Mouse (Mus musculus): ENCODE results near the gene Prss57. TPM values are rescaled to one million over a fixed set of nuclear protein-coding genes. Genes with fewer than 3 reads are reported as not detected.

Gene Prss57
- total and polyA plus RNA-seq, 3 experiments, result 0.50 to 0.70 TPM; not detected in 1

GRCm38 (mm10) chr10:79832786-79833181 is 42.0 kb upstream of the Prss57 start:
- Histone ChIP-seq H3K4me3 (ENCODE audit: control insufficient read depth in 1 of 2, insufficient read depth in 1 of 2, low read depth in 2 of 2, low read length in 2 of 2) (no peak overlapping the region), H3K27ac (ENCODE audit: control insufficient read depth, low read depth, low read length) (no peak overlapping the region), H3K4me1 (ENCODE audit: control insufficient read depth in 1 of 2, insufficient read depth in 2 of 2, low read length in 2 of 2) (peaks cover 3 to 9% of the 10 kb centered on the region in 2 experiments), H3K9me3 (replicated peaks; ENCODE audit: insufficient read depth, low read length) (no peaks in the 10 kb centered on the region), H3K27me3 (ENCODE audit: control insufficient read depth in 1 of 2, insufficient read depth in 2 of 2, low read length in 2 of 2) (no peaks in the 10 kb centered on the region), H3K9ac (ENCODE audit: control insufficient read depth, low read depth, low read length, poor library complexity, severe bottlenecking) (no peak overlapping the region), H3K36me3 (ENCODE audit: control insufficient read depth in 1 of 2, insufficient read depth in 2 of 2, low read length in 2 of 2) (no peaks in the 10 kb centered on the region), H3K79me2 (ENCODE audit: control insufficient read depth, insufficient read depth, low read length, poor library complexity) (no peaks in the 10 kb centered on the region)
- DNase-seq (ENCODE audit: low read depth, low spot score), result no peak
- TF ChIP-seq POLR2A (IDR thresholded peaks at IDR 0.05; ENCODE audit: control insufficient read depth in 1 of 2, insufficient read depth in 1 of 2, low read depth in 1 of 2, low read length in 2 of 2, poor library complexity in 1 of 2) (no peak), RAD21 (IDR thresholded peaks at IDR 0.05; ENCODE audit: low read depth, low read length) (no peak), ZC3H11A (IDR thresholded peaks at IDR 0.05; ENCODE audit: low read depth, low read length) (no peak), MAFK (IDR thresholded peaks at IDR 0.05; ENCODE audit: borderline replicate concordance, low read depth, low read length) (no peak), POLR2AphosphoS2 (IDR thresholded peaks at IDR 0.05; ENCODE audit: low read length) (no peak)

- Histone ChIP-seq H3K36me3 (ENCODE audit: control insufficient read depth in 1 of 2, insufficient read depth in 2 of 2, low read length in 2 of 2) (no peaks in the 10 kb centered on the region), H3K79me2 (ENCODE audit: control insufficient read depth, insufficient read depth, low read length, poor library complexity) (no peaks in the 10 kb centered on the region), H3K9me3 (replicated peaks; ENCODE audit: insufficient read depth, low read length) (no peaks in the 10 kb centered on the region), H3K27me3 (ENCODE audit: control insufficient read depth in 1 of 2, insufficient read depth in 2 of 2, low read length in 2 of 2) (no peaks in the 10 kb centered on the region), H3K4me1 (ENCODE audit: control insufficient read depth in 1 of 2, insufficient read depth in 2 of 2, low read length in 2 of 2) (peaks cover 3 to 9% of the 10 kb centered on the region in 2 experiments), H3K9ac (ENCODE audit: control insufficient read depth, low read depth, low read length, poor library complexity, severe bottlenecking) (no peak overlapping the region), H3K27ac (ENCODE audit: control insufficient read depth, low read depth, low read length) (no peak overlapping the region), H3K4me3 (ENCODE audit: control insufficient read depth in 1 of 2, insufficient read depth in 1 of 2, low read depth in 2 of 2, low read length in 2 of 2) (no peak overlapping the region)
- DNase-seq (ENCODE audit: low read depth, low spot score), result peak; percentile 53
- TF ChIP-seq KAT2A (conservative IDR thresholded peaks at IDR 0.05; ENCODE audit: low read depth, low read length), result no peak
- no peak for TF ChIP-seq BHLHE40 (IDR thresholded peaks at IDR 0.05; ENCODE audit: borderline replicate concordance, low read depth, low read length)
- no peak for TF ChIP-seq RCOR1 (IDR thresholded peaks at IDR 0.05; ENCODE audit: low read depth, low read length)
- no peak for TF ChIP-seq CHD1 (IDR thresholded peaks at IDR 0.05; ENCODE audit: low read depth, low read length)
- no peak for TF ChIP-seq MAX (IDR thresholded peaks at IDR 0.05; ENCODE audit: low read length)
- no peak for TF ChIP-seq ETS1 (IDR thresholded peaks at IDR 0.05; ENCODE audit: low read depth, low read length)
- no peak for TF ChIP-seq POLR2A (IDR thresholded peaks at IDR 0.05; ENCODE audit: control insufficient read depth in 1 of 2, insufficient read depth in 1 of 2, low read depth in 1 of 2, low read length in 2 of 2, poor library complexity in 1 of 2)
- no peak for TF ChIP-seq CHD2 (IDR thresholded peaks at IDR 0.05; ENCODE audit: low read length)
- no peak for TF ChIP-seq GABPA (IDR thresholded peaks at IDR 0.05; ENCODE audit: low read depth, low read length)
These were observed 41.4 kb upstream of the Prss57 start for GRCm38 (mm10) chr10:79832026-79832785.

- Histone ChIP-seq H3K79me2 (ENCODE audit: control insufficient read depth, insufficient read depth, low read length, poor library complexity) (no peaks in the 10 kb centered on the region), H3K36me3 (ENCODE audit: control insufficient read depth in 1 of 2, insufficient read depth in 2 of 2, low read length in 2 of 2) (no peaks in the 10 kb centered on the region), H3K27me3 (ENCODE audit: control insufficient read depth in 1 of 2, insufficient read depth in 2 of 2, low read length in 2 of 2) (no peaks in the 10 kb centered on the region), H3K9ac (ENCODE audit: control insufficient read depth, low read depth, low read length, poor library complexity, severe bottlenecking) (no peak overlapping the region), H3K9me3 (replicated peaks; ENCODE audit: insufficient read depth, low read length) (no peaks in the 10 kb centered on the region), H3K4me1 (ENCODE audit: control insufficient read depth in 1 of 2, insufficient read depth in 2 of 2, low read length in 2 of 2) (peaks cover 3 to 9% of the 10 kb centered on the region in 2 experiments), H3K27ac (ENCODE audit: control insufficient read depth, low read depth, low read length) (no peak overlapping the region), H3K4me3 (ENCODE audit: control insufficient read depth in 1 of 2, insufficient read depth in 1 of 2, low read depth in 2 of 2, low read length in 2 of 2) (no peak overlapping the region)
- TF ChIP-seq POLR2AphosphoS5 (IDR thresholded peaks at IDR 0.05; ENCODE audit: borderline replicate concordance, low read depth, low read length), result no peak
- TF ChIP-seq KAT2A (conservative IDR thresholded peaks at IDR 0.05; ENCODE audit: low read depth, low read length), result no peak
- TF ChIP-seq MYB (IDR thresholded peaks at IDR 0.05; ENCODE audit: low read depth, low read length), result no peak
- TF ChIP-seq MAX (IDR thresholded peaks at IDR 0.05; ENCODE audit: low read length), result 0 out of 2 replicates have a peak, but pooled peaks have one; percentile 27
- no peak for TF ChIP-seq NELFE (IDR thresholded peaks at IDR 0.05; ENCODE audit: low read depth, low read length)
- no peak for TF ChIP-seq USF2 (IDR thresholded peaks at IDR 0.05; ENCODE audit: borderline replicate concordance in 1 of 2, insufficient read depth in 1 of 2, low read depth in 1 of 2, low read length in 2 of 2)
- TF ChIP-seq ZNF384 (IDR thresholded peaks at IDR 0.05; ENCODE audit: low read depth, low read length), result no peak
- TF ChIP-seq TCF12 (IDR thresholded peaks at IDR 0.05; ENCODE audit: low read depth, low read length), result no peak
- TF ChIP-seq TBP (IDR thresholded peaks at IDR 0.05; ENCODE audit: low read depth, low read length), result peak; percentile 70; the same call in 1 of the 2 replicates
- TF ChIP-seq UBTF (IDR thresholded peaks at IDR 0.05; ENCODE audit: borderline replicate concordance, insufficient read depth, low read depth, low read length), result no peak
- no peak for TF ChIP-seq ZMIZ1 (IDR thresholded peaks at IDR 0.05; ENCODE audit: low read depth, low read length)
- TF ChIP-seq RAD21 (IDR thresholded peaks at IDR 0.05; ENCODE audit: low read depth, low read length), result no peak
- TF ChIP-seq USF1 (IDR thresholded peaks at IDR 0.05; ENCODE audit: low read depth, low read length), result peak; percentile 76
- DNase-seq (ENCODE audit: low read depth, low spot score), result peak; percentile 45
These were observed 40.8 kb upstream of the Prss57 start for GRCm38 (mm10) chr10:79831583-79831982.

Measured in MEL (cell line).